Mouse (Mus musculus) thymus, postnatal 4 days (tissue): ENCODE results near the gene Repin1.

Experiments used
- DNase-seq: peaks from one replicate; pipeline ENCODE4 v3.0.0; 2021

The Repin1 gene

GRCm38 (mm10) chr6:48593158-48594042 lies at the start of gene Repin1, which contains the start of gene Gm44965:
TSS of gene Repin1 (plus strand) at chr6:48593883.
TSS of gene Gm44965 (plus strand) at chr6:48593941.
- peak; percentile 81 for DNase-seq

GRCm38 (mm10) chr6:48545251-48545650 lies 48.4 kb upstream of the Repin1 start:
- no peak for DNase-seq

- DNase-seq: peak; percentile 58
Measured at GRCm38 (mm10) chr6:48546271-48546670, 47.4 kb upstream of the Repin1 start.

DNA sequence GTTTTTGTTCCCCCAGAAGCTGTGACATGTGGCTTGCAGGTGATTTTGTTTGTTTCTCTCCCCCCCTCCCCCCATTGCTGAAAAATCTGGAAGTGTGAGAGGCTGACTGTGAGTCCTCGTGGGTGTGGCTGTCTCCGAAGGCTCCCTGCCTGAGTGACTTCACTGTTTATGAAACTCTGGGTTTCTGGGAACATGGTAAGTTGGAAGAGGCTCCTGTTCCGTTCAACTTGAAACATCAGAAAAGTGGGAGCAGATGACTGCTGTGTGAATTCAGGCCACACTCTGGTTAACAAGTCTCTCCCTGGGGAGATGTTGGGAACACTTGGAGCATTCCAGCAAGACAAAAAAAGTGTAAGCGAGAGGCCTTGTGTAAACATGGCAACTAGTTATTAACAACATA lies 46.8 kb upstream of the Repin1 start:
- no peak for DNase-seq

GRCm38 (mm10) chr6:48548314-48548713 lies 45.4 kb upstream of the Repin1 start:
- DNase-seq: no peak

DNA sequence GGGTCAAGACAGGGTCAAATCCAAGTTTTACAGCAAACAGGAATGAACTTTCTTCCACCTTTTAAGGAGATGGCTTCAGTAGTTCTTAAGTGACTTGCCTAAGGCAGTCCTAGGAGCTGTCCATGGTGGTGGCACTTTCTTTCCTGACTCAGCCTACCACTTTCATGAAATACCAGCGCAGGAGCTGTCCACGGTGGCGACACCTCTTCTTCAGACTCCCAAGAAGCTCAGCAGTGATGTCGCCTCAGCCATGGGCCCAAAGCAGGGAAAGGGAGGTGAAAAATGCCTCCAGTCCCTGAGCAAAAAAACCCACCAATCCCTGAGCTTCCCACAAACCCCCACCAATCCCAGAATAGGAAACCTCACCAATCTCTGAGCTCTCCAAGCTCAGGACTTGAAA lies 40.8 kb upstream of the Repin1 start:
- peak; percentile 75 for DNase-seq

- no peak for DNase-seq
Measured at GRCm38 (mm10) chr6:48553819-48554218, 39.9 kb upstream of the Repin1 start.

GRCm38 (mm10) chr6:48554280-48555103 lies 39.2 kb upstream of the Repin1 start, which contains the start of gene Lrrc61:
TSS of gene Lrrc61 (plus strand) at chr6:48554796.
- peak; percentile 89 for DNase-seq

GRCm38 (mm10) chr6:48555104-48555890 lies 38.4 kb upstream of the Repin1 start:
- DNase-seq: peak; percentile 26

- DNase-seq: no peak
Measured at GRCm38 (mm10) chr6:48555956-48556355, 37.7 kb upstream of the Repin1 start.

DNA sequence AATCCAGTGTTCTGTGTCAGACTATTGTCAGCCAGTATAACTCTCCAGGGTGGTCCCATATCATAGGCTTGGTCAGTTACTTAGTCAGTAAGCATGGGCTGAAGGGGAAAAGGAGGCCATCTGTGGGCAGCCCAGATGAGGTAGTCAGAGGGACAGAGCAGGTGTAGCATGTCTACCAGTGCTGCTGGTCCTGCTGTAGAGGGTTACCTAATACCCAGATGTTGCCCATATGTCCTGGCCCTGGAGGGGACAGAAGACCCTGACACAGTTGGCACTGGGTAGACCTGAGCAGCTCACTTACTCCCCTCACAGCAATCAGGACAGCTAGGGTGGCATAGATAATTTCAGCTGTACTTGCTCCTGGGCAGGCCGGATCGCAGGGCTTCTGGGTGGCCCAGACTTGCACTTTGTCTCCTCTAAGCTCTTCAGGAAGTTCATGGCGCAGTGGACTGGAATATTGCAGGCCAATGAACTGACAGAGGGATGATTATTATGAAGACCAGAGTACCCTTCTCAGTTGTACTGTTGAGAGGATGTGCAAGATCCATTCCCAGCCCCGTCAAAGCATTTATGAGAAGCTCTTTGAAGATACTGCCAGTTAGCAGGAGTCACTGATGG lies 27.9 kb upstream of the Repin1 start:
- no peak for DNase-seq

- DNase-seq: no peak
Measured at GRCm38 (mm10) chr6:48566312-48566711, 27.4 kb upstream of the Repin1 start.

GRCm38 (mm10) chr6:48568036-48568984 lies 25.4 kb upstream of the Repin1 start:
- no peak for DNase-seq

- DNase-seq: no peak
Measured at GRCm38 (mm10) chr6:48569065-48569807, 24.4 kb upstream of the Repin1 start.

DNA sequence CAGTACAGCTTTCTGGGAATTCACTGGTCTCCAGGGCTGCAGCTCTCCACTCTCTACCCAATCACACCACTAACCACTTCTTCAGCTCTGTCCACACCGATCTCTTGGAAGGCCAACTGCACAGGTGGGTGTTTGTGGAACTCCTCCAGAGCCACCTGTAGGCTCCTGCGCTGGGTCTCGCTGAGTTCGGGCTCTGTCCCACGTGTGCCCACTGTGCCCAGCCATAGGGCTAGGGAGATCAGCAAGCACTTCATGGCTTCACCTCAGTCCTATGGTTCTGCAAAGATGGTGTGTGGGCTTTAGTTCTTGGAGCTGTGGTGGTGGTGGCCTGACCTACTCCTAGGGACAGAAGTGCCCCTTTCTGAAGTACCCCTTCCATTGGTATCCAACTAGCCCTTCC lies 21.7 kb upstream of the Repin1 start:
- no peak for DNase-seq

GRCm38 (mm10) chr6:48572572-48573061 lies 21.1 kb upstream of the Repin1 start, which contains the start of gene Rarres2:
TSS of gene Rarres2 (minus strand) at chr6:48572789.
- DNase-seq: no peak

DNA sequence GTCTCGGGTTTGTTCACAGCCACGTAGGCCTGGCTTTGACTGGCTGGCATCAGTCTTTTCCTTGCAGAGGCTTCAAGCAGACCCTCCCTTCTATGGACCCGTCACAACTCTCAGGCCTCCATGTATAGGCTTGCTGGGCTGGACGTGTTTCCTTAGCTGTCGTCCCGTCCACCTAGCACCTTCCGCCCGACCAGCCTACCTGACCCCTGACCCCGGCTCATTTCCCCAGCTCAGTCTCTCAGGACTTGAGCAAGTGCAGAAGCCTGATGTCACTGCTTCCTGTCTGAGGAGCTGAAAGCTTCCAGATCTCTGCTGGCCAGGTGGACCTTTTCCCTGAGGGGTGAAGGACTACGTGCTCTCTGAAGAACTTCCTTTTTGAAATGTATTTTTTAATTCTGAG lies 20.4 kb upstream of the Repin1 start:
- DNase-seq: no peak

- DNase-seq: no peak
Measured at GRCm38 (mm10) chr6:48573981-48574380, 19.7 kb upstream of the Repin1 start.

GRCm38 (mm10) chr6:48578736-48579135 lies 14.9 kb upstream of the Repin1 start:
- DNase-seq: no peak

DNA sequence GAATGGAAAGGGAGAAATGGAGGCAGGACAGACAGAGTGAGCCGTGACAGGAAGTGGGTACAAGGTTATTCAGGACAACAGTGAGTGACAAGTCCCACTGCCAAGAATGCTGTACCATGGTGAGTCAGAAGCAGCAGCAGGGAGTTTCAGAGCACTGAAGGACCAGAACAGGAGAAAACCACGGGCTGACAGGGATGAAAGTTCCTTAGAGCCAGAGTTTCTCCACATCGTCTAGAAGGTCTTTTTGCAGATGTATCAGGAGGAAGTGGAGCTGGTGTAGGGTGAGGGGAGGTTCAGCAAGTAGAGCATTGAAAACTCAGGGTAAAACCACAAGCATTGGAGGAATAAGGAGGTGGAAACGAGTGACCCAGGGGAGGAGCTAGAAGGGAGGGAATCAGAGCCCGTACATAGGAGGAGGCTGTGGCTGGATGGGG lies 14.5 kb upstream of the Repin1 start:
- no peak for DNase-seq
